Comparison of ENCODE assay signal across 8 mouse cellular contexts in genomic region chr3:20985682-20986376, GRCm38 (mm10).
A peak's percentile ranks its signal among the peaks of the same experiment; 100 is the strongest.
DNase-seq lines count a peak whose midpoint lies in the region; ATAC-seq lines count a peak whose summit lies in the region.

No protein-coding gene starts in this region.

- ATAC-seq in activated CD4-positive, CD25-positive, alpha-beta regulatory T cell, adult 4 months: no peak

- peak; percentile 10 for DNase-seq in adrenal gland, adult 2 months
- DNase-seq in adrenal gland, postnatal 4 days (ENCODE audit: low spot score in 2 of 2): no peak
- DNase-seq in urinary bladder, postnatal 14 days (ENCODE audit: low spot score): peak; percentile 9
- no peak for DNase-seq in urinary bladder, postnatal 10 days (ENCODE audit: low spot score)
- peak; percentile 63 to 90 for DNase-seq in layer of hippocampus, postnatal 14 days (ENCODE audit: low spot score in 2 of 2)
- peak; percentile 67 to 69 for DNase-seq in right cerebral cortex, postnatal 10 days (ENCODE audit: low spot score in 2 of 2)
- no peak for DNase-seq in urinary bladder, adult 18-20 months (ENCODE audit: low spot score in 2 of 2)

Comparison
In these comparisons a context has a peak if more than half of its experiments do, and no peak if none do; other contexts are left out.
1. DNase-seq: peak in adrenal gland, adult 2 months (single experiment), urinary bladder, postnatal 14 days (single experiment), layer of hippocampus, postnatal 14 days (2 of 2) and right cerebral cortex, postnatal 10 days (2 of 2); none in adrenal gland, postnatal 4 days (0 of 2), urinary bladder, postnatal 10 days (single experiment) and urinary bladder, adult 18-20 months (0 of 2).